Mouse (Mus musculus) v-Abl transformed pro-B cells (cell line): ENCODE measurements around the gene Atp2a2.

ENCODE experiments used
- in situ Hi-C, 2 experiments: fragments of 400-800 bp; cut with MboI; formaldehyde crosslinking; loops; one replicate each; pipeline ENCODE4 v1.15.1; 2025; ENCODE audit not compliant: unreplicated experiment in 2 of 2

The Atp2a2 gene

DNA sequence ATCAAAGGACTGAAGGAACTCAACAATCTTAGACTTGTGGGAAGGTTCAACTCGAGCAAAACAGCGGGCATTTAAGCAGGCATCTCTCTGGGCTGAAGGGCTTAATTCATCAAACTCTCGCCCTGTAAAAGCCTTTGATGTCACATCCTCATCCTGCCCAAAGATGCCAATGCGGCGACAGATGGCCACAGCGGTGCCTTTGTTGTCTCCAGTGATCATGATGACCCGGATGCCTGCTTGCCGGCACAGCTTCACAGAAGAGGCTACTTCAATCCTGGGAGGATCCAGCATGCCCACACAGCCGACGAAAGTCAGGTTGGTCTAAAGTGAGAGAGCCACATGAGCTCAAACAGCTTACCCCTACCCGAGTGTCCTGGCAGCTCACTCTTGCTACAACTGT, 41.4 kb downstream of the Atp2a2 start:
- in situ Hi-C loops: loop anchor here in 1 of 2 experiments (25.0 kb wide), 2 partner anchors 1148 to 1927 kb away; no protein-coding TSS in a partner anchor

GRCm38 (mm10) chr5:122459335-122459734, 42.7 kb downstream of the Atp2a2 start:
- in situ Hi-C loops: loop anchor here in 1 of 2 experiments (25.0 kb wide), 2 partner anchors 1147 to 1928 kb away; no protein-coding TSS in a partner anchor

GRCm38 (mm10) chr5:122458066-122458465, 44.0 kb downstream of the Atp2a2 start:
- in situ Hi-C loops: loop anchor here in 1 of 2 experiments (25.0 kb wide), 2 partner anchors 1146 to 1929 kb away; no protein-coding TSS in a partner anchor

DNA sequence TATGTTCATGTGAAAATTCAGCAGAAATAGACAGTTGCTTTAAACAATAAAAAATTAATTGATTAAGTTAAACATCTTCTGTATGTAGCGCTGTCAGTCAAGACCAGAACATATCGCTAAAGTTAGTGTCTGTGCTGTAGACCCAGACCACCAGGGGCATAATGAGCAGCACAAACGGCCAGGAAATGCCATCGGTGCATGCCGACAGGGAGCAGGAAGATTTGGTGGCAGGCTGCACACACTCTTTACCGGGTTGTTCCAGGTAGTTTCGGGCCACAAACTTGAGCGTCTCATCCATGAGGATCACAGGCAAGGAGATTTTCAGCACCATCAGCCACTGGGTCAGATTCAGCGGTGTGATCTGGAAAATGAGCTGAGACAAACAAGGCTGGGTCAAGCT, 45.0 kb downstream of the Atp2a2 start:
- in situ Hi-C loops: loop anchor here in 1 of 2 experiments (25.0 kb wide), 2 partner anchors 1145 to 1930 kb away; no protein-coding TSS in a partner anchor

GRCm38 (mm10) chr5:122455584-122455983, 46.4 kb downstream of the Atp2a2 start:
- in situ Hi-C loops: loop anchor here in 1 of 2 experiments (25.0 kb wide), 2 partner anchors 1143 to 1932 kb away; no protein-coding TSS in a partner anchor

- in situ Hi-C loops: loop anchor here in 1 of 2 experiments (25.0 kb wide), 2 partner anchors 1143 to 1932 kb away; no protein-coding TSS in a partner anchor
Measured at GRCm38 (mm10) chr5:122454883-122455282, 47.1 kb downstream of the Atp2a2 start.

- in situ Hi-C loops: loop anchor here in 1 of 2 experiments (25.0 kb wide), 2 partner anchors 1142 to 1933 kb away; no protein-coding TSS in a partner anchor
Measured at GRCm38 (mm10) chr5:122454442-122454841, 47.6 kb downstream of the Atp2a2 start.

DNA sequence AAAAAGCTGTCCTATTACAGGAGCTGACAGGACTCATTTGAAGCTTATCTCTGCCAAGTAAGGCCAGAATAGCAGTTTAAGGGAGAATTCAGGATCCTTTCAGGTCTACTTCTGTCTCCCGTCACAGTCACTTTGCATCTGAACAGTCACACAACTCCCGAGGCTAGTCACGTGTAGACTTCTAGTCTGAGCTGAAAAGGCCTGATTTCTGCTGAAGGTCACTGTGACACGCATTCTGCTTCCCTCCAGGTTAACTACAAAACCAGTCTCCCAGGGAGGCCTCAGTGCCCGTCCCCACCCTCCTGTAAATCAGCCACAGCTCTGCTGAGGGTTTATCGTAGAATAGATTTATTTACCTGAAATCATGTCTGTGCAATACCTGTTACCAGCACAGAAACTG, 48.8 kb downstream of the Atp2a2 start:
- in situ Hi-C loops: loop anchor here in 1 of 2 experiments (25.0 kb wide), 2 partner anchors 1141 to 1934 kb away; no protein-coding TSS in a partner anchor

- in situ Hi-C loops: loop anchor here in 1 of 2 experiments (25.0 kb wide), 2 partner anchors 1140 to 1935 kb away; no protein-coding TSS in a partner anchor
Measured at GRCm38 (mm10) chr5:122452194-122452593, 49.8 kb downstream of the Atp2a2 start.

- in situ Hi-C loops: loop anchor here in 1 of 2 experiments (25.0 kb wide), 2 partner anchors 1139 to 1936 kb away; no protein-coding TSS in a partner anchor
Measured at GRCm38 (mm10) chr5:122451324-122451723, 50.7 kb downstream of the Atp2a2 start.

GRCm38 (mm10) chr5:122450913-122451317, 51.1 kb downstream of the Atp2a2 start:
- in situ Hi-C loops: loop anchor here in 1 of 2 experiments (25.0 kb wide), 2 partner anchors 1139 to 1936 kb away; no protein-coding TSS in a partner anchor

GRCm38 (mm10) chr5:122449946-122450345, 52.1 kb downstream of the Atp2a2 start:
- in situ Hi-C loops: loop anchor here in 1 of 2 experiments (25.0 kb wide), 2 partner anchors 1138 to 1937 kb away; no protein-coding TSS in a partner anchor

GRCm38 (mm10) chr5:122448869-122449268, 53.2 kb downstream of the Atp2a2 start:
- in situ Hi-C loops: no loop called here

GRCm38 (mm10) chr5:122447857-122448256, 54.2 kb downstream of the Atp2a2 start:
- in situ Hi-C loops: no loop called here

- in situ Hi-C loops: no loop called here
Measured at GRCm38 (mm10) chr5:122445051-122445610, 56.9 kb downstream of the Atp2a2 start.

DNA sequence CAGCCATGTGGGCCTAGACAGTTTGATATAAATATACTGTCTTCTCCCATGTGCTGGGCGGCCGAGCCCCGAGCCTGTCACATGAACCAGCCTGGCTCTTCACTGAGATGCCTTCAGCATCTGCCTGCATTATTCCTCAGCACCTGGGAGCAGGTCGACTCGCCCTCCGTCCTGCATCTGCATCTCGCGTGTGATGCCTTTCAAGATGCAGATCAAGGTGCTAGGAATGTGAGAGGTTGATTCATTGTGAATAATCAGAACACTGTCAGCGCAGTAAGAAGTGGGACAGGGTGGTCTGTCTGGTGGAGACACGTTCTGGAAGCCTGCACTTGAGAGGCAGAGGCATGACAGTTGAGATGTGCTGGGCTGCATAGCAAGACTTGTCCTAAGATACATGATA, 57.5 kb downstream of the Atp2a2 start:
- in situ Hi-C loops: no loop called here

- in situ Hi-C loops: no loop called here
Measured at GRCm38 (mm10) chr5:122440095-122440630, 61.9 kb downstream of the Atp2a2 start.

- in situ Hi-C loops: no loop called here
Measured at GRCm38 (mm10) chr5:122439400-122440094, 62.5 kb downstream of the Atp2a2 start.

- in situ Hi-C loops: no loop called here
Measured at GRCm38 (mm10) chr5:122434541-122434940, 67.5 kb downstream of the Atp2a2 start.

- in situ Hi-C loops: no loop called here
Measured at GRCm38 (mm10) chr5:122431221-122431620, 70.8 kb downstream of the Atp2a2 start.
